Comparison of ENCODE assay signal across 8 mouse cellular contexts in genomic region chr14:19706454-19706853, GRCm38 (mm10). TPM values are rescaled to one million over a fixed set of nuclear protein-coding genes. Genes with fewer than 3 reads are reported as not detected.
A peak's percentile ranks its signal among the peaks of the same experiment; 100 is the strongest.
DNase-seq lines count a peak whose midpoint lies in the region; ATAC-seq and TF ChIP-seq lines count a peak whose summit lies in the region.

No protein-coding gene starts in this region.

- H3K4me3 ChIP-seq in G1E (ENCODE audit: low read depth, low read length): no peak overlapping the region
- no peak overlapping the region for H3K4me3 ChIP-seq in lung, embryonic 16.5 days (ENCODE audit: low read length)

- ATAC-seq in G1E (ENCODE audit: extremely low read depth, insufficient number of reproducible peaks, low FRiP score, poor library complexity, severe bottlenecking): no peak
- ATAC-seq in erythroblast, adult 5-6 weeks (replicated peaks; ENCODE audit: low FRiP score, poor library complexity, severe bottlenecking): 0 out of 2 replicates have a peak, but pooled peaks have one; percentile 67
- peak; percentile 62; the same call in 1 of the 2 replicates for ATAC-seq in lung, embryonic 16.5 days (ENCODE audit: low read depth)
- no peak for ATAC-seq in erythroid progenitor cell, adult 5-6 weeks (replicated peaks; ENCODE audit: low FRiP score, poor library complexity, severe bottlenecking)

- H3K9ac ChIP-seq in lung, embryonic 16.5 days (ENCODE audit: low read length): no peak overlapping the region

- no peaks in the 10 kb centered on the region for H3K4me1 ChIP-seq in G1E (ENCODE audit: insufficient read depth, low read depth, low read length)
- peaks cover 3% of the 10 kb centered on the region for H3K4me1 ChIP-seq in lung, embryonic 16.5 days (replicated peaks; ENCODE audit: control insufficient read depth, insufficient read depth, low read length)

- intact Hi-C loops in heart, postnatal 25 days (cut with DNase I): loop anchor here (1.0 to 10.0 kb wide), 5 partner anchors 44 to 360 kb away; partner anchors contain the start of genes Gng2 and Nid2

- 0 out of 2 replicates have a peak, but pooled peaks have one; percentile 17 for TF ChIP-seq CTCF in G1E (IDR thresholded peaks at IDR 0.05; ENCODE audit: low read depth, low read length)

- WGBS in lung, embryonic 16.5 days: 2% methylated on average over 5 of the region's 5 CpGs

- H3K27ac ChIP-seq in lung, embryonic 16.5 days (ENCODE audit: low read length): peak overlapping the region; percentile 14; the same call in 1 of the 2 replicates

- no peaks in the 10 kb centered on the region for H3K9me3 ChIP-seq in G1E (replicated peaks)
- no peaks in the 10 kb centered on the region for H3K9me3 ChIP-seq in lung, embryonic 16.5 days (ENCODE audit: control insufficient read depth, low read length)

- no peak overlapping the region for H3K4me2 ChIP-seq in lung, embryonic 16.5 days (ENCODE audit: low read depth, low read length)

- peaks cover 15% of the 10 kb centered on the region for H3K27me3 ChIP-seq in G1E (ENCODE audit: insufficient read depth, low read length)
- H3K27me3 ChIP-seq in lung, embryonic 16.5 days (ENCODE audit: control insufficient read depth, insufficient read depth, low read depth, low read length): no peaks in the 10 kb centered on the region

- no peaks in the 10 kb centered on the region for H3K36me3 ChIP-seq in G1E (replicated peaks)
- no peaks in the 10 kb centered on the region for H3K36me3 ChIP-seq in lung, embryonic 16.5 days (ENCODE audit: control insufficient read depth, insufficient read depth, low read length)

- DNase-seq in G1E (ENCODE audit: low spot score): peak; percentile 43
- peak; percentile 82 for DNase-seq in brain, adult 2 months (ENCODE audit: low read depth, low spot score)
- peak; percentile 13 for DNase-seq in heart, postnatal 25 days (ENCODE audit: low spot score)
- peak; percentile 71 to 80 for DNase-seq in kidney, postnatal 4 days
- DNase-seq in retina, postnatal 1 day: peak; percentile 80

RNA-seq across cellular contexts. Expression of gene Nid2, which starts 44.6 kb away (rescaled TPM):
- total RNA-seq in G1E (2014; fragmentation: Nextera tagmentation) (not detected in 2 replicates), G1E (2017) (0.06 and 0.33 TPM in 2 replicates)
- polyA plus RNA-seq in G1E (2012): 0.02 and 0.08 TPM in 2 replicates
- total RNA-seq in erythroblast, adult 5-6 weeks (2015; ENCODE audit: low replicate concordance): 3.1 TPM in 1 of 2 replicates, not detected in the other
- total RNA-seq in erythroblast, adult 5-6 weeks (2017; ENCODE audit: low replicate concordance): 0.84 TPM in 1 of 2 replicates, not detected in the other
- total RNA-seq in heart, postnatal 25 days (2021): 10 to 100 TPM; 46.4 to 53.2 TPM
- 107 and 114 TPM in 2 replicates for polyA plus RNA-seq in lung, embryonic 16.5 days (2015; fragmentation: Nextera tagmentation; extraction: Ambion mirVana)
- 0.72 and 1.3 TPM in 2 replicates for total RNA-seq in erythroid progenitor cell, adult 5-6 weeks (2015; ENCODE audit: low replicate concordance)
- 0.13 TPM in 1 of 2 replicates, not detected in the other for total RNA-seq in erythroid progenitor cell, adult 5-6 weeks (2017; ENCODE audit: low replicate concordance)

Comparison
In these comparisons a context has a peak if more than half of its experiments do, and no peak if none do; other contexts are left out.
1. ATAC-seq: peak in erythroblast, adult 5-6 weeks (single experiment) and lung, embryonic 16.5 days (single experiment); none in G1E (single experiment) and erythroid progenitor cell, adult 5-6 weeks (single experiment).
2. DNase-seq: peak in every context shown above with its lines; median percentile 82 in brain, adult 2 months; 80 in retina, postnatal 1 day; 76 in kidney, postnatal 4 days; 43 in G1E; 13 in heart, postnatal 25 days.
3. RNA of gene Nid2, which starts 44.6 kb away (total RNA-seq): 46.4 to 53.2 TPM in heart, postnatal 25 days; 0.13 to 1.3 TPM in erythroid progenitor cell, adult 5-6 weeks, 0.06 to 0.33 TPM in G1E and 0.84 to 3.1 TPM in erythroblast, adult 5-6 weeks; every median in the first group is over 10 times any median in the second.